Mouse (Mus musculus) brain, embryonic 14.5 days (tissue): ENCODE results near the gene Orm2.

ENCODE experiments used
- CTCF ChIP-seq: fragments of 200-500 bp; IDR thresholded peaks from 2 replicates; pipeline ENCODE4 v1.5.1; 2012; ENCODE audit warnings: inconsistent platforms, mild to moderate bottlenecking, moderate library complexity, borderline replicate concordance; ENCODE audit not compliant: insufficient read depth, insufficient read length; ENCODE audit errors: extremely low read depth
- POLR2A ChIP-seq: fragments of 200-500 bp; IDR thresholded peaks from 2 replicates; pipeline ENCODE4 v1.6.1; 2012; ENCODE audit warnings: mild to moderate bottlenecking, inconsistent platforms, borderline replicate concordance; ENCODE audit not compliant: poor library complexity, insufficient read depth, insufficient read length, severe bottlenecking; ENCODE audit errors: extremely low read depth

DNA sequence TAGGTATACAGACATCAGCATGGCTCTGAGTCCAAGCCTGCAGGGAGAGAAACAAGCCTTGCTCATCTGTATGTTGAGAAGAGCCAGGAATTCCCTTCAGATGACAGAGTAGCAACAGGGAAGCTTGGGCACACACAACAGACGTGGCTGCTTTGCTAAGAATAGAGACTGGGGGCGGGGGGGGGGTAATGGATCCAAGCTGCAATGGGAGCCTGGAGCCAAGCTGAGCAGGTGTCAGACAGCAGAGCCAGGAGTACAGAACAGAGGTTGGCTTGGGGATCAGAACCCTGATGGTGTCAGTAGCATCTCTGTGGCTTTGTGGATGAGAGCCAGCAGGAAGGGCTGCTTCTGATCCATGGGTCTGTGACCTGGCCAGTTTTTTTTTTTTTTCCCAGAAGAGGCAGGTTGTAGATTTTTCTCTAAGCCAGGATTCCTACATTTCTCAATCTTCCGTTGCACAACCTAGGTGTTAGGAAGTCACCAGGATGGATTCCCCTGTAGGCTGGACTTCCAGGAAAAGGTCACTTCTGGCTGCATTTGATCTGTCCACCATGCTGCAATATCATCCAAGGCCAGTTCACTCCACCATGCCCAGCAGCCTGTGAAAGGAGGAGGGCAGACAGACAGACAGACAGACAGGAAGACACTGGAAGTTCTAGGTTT lies 23.7 kb upstream of the Orm2 start:
- TF ChIP-seq POLR2A (no peak), CTCF (no peak)
